Mouse (Mus musculus): Measurements from ENCODE around the gene Rapgef2. TPM values are rescaled to one million over a fixed set of nuclear protein-coding genes. Genes with fewer than 3 reads are reported as not detected.

The Rapgef2 gene
- 31.3 TPM for polyA plus RNA-seq (2017; shearing (Covaris generic))

DNA sequence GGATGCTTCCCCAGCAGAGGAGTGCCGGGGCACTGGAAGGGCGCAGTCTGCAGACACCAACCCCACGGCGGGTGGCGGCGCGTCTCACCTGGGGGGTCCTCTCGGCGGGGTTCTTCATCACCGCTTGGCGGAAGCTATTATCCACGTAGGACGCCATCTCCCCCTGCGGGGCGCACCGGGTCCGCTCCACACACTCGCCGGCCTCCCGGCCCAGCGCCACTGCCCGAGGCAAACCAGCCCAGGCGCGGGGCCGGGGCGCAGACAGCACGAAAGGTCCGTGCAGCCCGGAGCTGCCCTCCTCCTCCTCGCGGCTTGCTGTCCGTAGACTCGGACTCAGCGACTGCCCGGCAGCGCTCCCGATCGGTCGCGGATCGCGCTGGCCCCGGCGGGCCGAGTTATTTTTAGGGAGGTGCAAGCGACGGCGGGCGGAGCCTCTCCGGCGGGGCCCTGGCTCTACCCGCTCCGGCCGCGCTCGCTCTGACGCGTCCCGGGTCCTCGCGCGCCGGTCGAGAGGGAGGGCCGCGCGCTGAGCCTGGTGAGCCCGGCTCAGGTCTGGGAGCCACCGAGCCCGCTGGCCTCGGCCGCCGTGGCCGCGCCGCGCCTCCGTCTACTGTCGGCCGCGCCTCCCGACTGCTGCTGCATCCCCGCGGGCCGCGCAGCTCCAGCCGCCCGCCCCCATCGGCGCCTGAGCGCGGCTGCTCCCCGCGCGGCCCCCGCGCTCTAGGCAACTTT lies at the start of gene Rapgef2:
Gene Rapgef2 (minus strand): TSS at position 142 of the 732 bp plus-strand sequence.

Other genes starting within 250 kb of the Rapgef2 start
- not detected for gene Gm17359, start 50.1 kb upstream of the Rapgef2 start, polyA plus RNA-seq (2017; shearing (Covaris generic))